Mouse (Mus musculus): ENCODE measurements around the gene Fads6.

Gene Fads6

DNA sequence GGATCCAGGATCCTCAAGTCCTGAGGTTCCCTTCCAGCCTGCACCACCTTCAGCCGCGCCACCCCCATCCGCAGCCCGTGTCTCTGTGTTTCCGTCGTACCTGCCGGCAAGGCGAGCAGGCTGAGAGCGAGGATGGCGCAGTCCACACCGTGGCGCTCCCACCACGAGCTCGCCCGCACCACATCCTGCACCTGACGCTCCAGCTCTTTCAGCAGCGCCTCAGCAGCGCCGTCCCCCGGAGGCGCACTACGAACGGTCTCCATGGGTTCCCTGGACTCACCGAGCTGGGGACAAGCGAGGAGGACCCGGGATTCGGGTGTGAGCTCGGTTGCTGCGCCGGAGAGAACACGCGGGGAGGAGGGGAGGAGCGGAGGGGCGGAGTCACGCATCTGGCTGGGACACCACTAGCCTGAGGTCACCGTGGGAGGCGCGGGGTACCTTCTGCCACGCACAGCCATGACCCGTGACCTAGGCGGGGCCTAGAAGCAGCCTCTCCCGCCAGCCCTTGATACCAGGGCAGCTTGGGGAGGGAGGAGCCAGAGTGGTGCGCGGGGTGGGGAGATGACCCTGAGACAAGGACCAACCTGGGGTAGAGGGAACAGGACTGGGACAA, at the start of gene Fads6:
Gene Fads6 (minus strand): TSS at position 450 of the 613 bp plus-strand sequence.
- DNase-seq (ENCODE audit: low spot score), result peak; percentile 66

GRCm38 (mm10) chr11:115345515-115345914, 48.1 kb upstream of the Fads6 start:
- DNase-seq (ENCODE audit: low spot score), result no peak

- DNase-seq (ENCODE audit: low spot score), result no peak
These were observed 47.5 kb upstream of the Fads6 start for GRCm38 (mm10) chr11:115344967-115345366.

GRCm38 (mm10) chr11:115341866-115342265, 44.4 kb upstream of the Fads6 start:
- DNase-seq (ENCODE audit: low spot score), result no peak

- DNase-seq (ENCODE audit: low spot score), result no peak
These were observed 43.8 kb upstream of the Fads6 start for GRCm38 (mm10) chr11:115341246-115341645.

GRCm38 (mm10) chr11:115337826-115338225, 40.4 kb upstream of the Fads6 start:
- no peak for DNase-seq (ENCODE audit: low spot score)

- no peak for DNase-seq (ENCODE audit: low spot score)
These were observed 39.9 kb upstream of the Fads6 start for GRCm38 (mm10) chr11:115337350-115337749.

- DNase-seq (ENCODE audit: low spot score), result no peak
These were observed 38.7 kb upstream of the Fads6 start for GRCm38 (mm10) chr11:115336115-115336514.

- no peak for DNase-seq (ENCODE audit: low spot score)
These were observed 37.8 kb upstream of the Fads6 start for GRCm38 (mm10) chr11:115335223-115335622.

DNA sequence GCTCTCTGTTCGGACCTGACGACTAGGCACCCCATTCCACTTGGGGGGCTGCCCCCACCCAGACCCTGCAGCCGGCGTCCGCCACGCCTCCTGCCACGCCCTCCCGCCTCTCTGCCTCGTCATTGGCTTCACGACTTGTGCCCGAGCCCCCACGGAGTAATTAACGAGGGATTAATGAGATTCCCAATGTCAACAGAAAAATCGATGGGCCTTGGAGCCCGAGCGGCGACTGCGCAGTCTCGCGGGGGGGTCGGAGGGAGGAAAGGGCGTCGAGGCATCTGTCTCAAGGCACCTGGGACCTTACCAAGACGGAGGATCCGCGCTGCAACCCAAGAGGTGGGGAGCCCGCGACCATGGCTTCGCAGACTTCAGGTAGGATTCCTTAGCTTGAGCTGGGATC, 37.1 kb upstream of the Fads6 start, which contains the start of gene Otop3:
Gene Otop3 (plus strand): TSS at position 201 of the 400 bp plus-strand sequence.
- no peak for DNase-seq (ENCODE audit: low spot score)

DNA sequence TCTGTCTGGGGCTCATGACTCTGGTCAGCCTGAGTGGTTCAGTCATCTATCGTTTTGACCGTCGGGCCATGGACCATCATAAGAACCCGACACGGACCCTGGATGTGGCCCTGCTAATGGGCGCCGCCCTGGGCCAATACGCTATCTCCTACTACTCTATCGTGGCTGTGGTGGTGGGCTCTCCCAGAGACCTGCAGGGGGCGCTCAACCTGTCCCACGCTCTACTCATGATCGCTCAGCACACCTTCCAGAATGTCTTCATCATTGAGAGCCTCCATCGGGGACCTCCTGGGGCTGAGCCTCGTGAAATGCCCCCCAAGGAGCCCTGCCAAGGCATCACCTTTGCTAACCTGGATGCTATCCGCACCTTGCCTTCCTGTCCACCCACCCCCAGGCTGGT, 31.9 kb upstream of the Fads6 start:
- DNase-seq (ENCODE audit: low spot score), result no peak

GRCm38 (mm10) chr11:115326730-115327129, 29.3 kb upstream of the Fads6 start:
- DNase-seq (ENCODE audit: low spot score), result no peak

GRCm38 (mm10) chr11:115323354-115323753, 25.9 kb upstream of the Fads6 start:
- no peak for DNase-seq (ENCODE audit: low spot score)

- peak; percentile 52 for DNase-seq (ENCODE audit: low spot score)
These were observed 24.6 kb upstream of the Fads6 start, which contains the start of gene Ush1g for GRCm38 (mm10) chr11:115321906-115322693. Ush1g (minus strand) TSS chr11:115322041.

DNA sequence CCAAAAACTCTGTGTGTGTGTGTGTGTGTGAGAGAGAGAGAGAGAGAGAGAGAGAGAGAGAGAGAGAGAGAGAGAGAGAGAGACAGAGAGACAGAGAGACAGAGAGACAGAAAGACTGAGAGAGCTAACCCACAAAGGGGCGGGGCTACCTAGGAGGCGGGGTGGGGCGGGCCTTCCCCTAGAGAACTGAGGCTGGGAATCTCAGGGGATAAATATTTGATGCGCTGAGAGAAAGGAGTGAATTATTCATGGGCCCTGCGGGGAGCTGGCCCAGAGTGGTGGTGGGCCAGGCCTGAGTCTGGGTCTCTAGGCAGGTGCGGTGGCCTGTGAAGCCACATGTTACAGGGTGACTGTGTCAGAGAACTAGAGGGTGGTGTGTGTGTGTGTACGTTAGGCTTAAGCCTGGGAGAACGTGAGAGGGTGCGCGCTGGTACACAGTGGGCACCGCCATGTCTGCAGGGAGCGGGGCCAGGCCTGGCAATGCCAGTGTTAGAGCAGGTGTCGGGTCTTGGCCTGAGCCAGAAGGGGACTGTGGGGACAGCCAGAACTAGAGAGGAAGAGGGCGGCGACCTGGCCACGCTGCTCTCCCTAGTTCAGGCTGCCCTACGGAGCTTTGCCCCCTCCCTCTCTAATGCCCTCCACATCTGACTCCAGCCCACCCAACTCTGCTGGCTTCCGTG, 22.4 kb upstream of the Fads6 start:
- no peak for DNase-seq (ENCODE audit: low spot score)

- no peak for DNase-seq (ENCODE audit: low spot score)
These were observed 21.0 kb upstream of the Fads6 start for GRCm38 (mm10) chr11:115318245-115319027.

DNA sequence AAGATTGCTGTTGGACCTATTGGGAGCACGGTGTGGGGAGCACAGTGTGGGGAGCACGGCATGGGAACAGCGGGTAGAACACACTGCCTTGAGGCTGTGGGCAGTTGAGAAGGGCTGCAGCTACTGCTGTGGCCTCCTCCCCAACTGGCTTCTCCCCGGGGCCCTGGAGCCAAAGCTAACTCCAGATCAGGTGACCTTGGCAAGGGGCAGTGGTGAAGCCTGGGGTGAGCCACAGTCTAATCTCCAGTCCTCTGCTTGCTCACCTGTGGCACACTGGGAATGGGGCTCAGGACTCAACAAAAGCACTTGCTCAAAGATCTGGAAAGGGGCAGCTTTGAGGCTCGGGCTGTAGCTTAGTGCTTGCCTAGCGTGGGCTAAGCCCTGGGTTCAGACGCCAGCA, 19.7 kb upstream of the Fads6 start:
- no peak for DNase-seq (ENCODE audit: low spot score)

DNA sequence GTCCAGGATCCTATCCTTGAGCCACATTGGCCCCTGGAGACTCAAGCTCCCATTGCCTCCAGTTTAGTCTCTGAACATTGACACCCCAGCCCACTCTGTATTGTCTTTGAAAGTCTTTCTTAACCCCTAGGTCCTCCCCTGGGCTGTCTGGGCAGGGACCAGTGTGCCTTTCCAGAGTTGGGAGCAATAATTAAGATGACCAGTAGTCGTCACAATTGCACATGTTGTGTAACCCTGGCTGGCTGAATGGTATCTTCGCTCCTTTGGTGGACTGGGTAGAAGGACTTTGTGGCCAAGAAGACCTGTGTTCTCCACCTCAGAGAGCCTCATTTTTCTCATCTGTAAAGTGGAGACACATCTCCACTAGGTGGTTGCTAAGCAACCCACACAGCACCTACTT, 16.8 kb upstream of the Fads6 start:
- DNase-seq (ENCODE audit: low spot score), result no peak

DNA sequence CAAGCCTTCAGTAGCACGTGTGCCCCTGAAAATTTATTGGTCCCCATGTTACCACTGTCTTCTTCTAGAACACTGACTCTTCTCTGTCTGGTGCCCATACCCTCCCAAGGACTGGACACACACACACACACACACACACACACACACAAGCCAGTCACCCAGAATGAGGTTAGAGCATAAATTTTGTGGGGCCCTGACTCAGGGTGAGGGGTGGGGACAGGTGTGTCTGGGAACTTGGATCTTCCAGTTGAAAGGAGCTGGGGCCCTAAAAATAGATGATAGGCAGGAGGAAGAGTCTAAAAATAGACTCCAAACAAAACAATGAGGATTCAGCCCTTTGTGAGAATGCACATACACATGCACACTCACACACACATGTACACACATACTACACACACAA, 11.3 kb upstream of the Fads6 start:
- DNase-seq (ENCODE audit: low spot score), result no peak

GRCm38 (mm10) chr11:115306863-115307262, 9.4 kb upstream of the Fads6 start, which contains the start of gene Otop2:
Otop2 (plus strand) TSS chr11:115307163.
- no peak for DNase-seq (ENCODE audit: low spot score)

GRCm38 (mm10) chr11:115303167-115303566, 5.7 kb upstream of the Fads6 start:
- no peak for DNase-seq (ENCODE audit: low spot score)

GRCm38 (mm10) chr11:115301351-115301750, 3.9 kb upstream of the Fads6 start:
- DNase-seq (ENCODE audit: low spot score), result no peak

Measured in yolk sac, embryonic 10.5 days (tissue).